Mouse (Mus musculus): ENCODE measurements around the gene Mtx1. TPM values are rescaled to one million over a fixed set of nuclear protein-coding genes. Genes with fewer than 3 reads are reported as not detected.

The Mtx1 gene
- polyA plus RNA-seq (2012; rRNA removed): 71.4 and 87.2 TPM in 2 replicates

DNA sequence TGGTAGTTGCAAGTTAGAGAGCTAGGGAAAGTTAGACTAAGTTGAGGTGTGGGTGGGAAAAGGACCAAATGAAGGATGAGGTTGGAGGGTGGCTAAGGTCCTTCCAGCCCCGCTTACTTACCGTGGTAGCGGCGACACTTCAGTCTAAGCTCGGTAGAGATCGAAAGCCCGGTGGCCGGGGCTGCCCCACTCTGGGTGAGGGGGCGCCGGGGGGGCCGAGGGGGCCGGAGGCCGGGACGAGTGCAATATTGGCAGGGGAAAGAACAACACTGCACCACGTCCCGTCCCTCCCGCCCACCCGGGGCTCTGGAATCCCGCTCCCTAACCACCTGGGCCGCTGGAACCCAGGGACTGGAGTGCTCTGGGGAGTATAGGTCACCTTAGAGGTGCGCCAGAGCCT, at the start of gene Mtx1:
Gene Mtx1 (minus strand): TSS at position 189 of the 400 bp plus-strand sequence.

DNA sequence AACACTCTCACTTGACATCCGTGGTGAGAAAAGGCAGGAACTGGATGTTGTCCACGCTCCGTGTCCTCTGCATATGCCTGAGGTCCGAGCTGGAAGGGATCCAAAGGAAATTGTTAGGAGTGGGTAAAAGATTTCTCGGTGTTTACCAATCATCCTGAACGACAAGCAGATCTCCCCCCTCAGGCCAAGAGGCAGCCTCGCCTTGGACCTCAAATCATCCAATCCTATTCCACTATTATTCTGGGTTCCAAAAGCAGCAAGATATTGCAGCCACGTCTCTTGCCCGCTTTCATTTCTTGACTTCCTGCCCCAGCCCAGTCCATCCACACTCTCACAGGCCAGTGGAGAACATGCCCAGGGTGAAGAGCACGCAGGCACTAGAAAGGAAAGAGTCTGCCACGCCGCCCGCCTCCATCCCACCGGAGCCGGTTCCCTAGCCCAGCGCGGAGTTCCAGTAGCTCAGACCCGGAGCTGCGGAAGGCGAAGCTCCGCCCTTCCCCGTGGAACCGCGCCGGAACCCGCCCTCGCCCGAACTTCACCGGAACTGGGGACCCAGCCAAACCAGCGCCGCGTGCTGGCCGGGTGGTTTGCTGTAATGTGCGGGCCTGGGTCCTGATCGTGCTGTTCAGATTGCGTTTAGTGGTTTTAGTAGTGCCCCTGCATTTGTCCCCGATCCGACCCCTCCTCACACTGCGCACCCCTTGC, 43.3 kb upstream of the Mtx1 start, which contains the start of gene Slc50a1:
Gene Slc50a1 (minus strand): TSS at position 520 of the 705 bp plus-strand sequence.

DNA sequence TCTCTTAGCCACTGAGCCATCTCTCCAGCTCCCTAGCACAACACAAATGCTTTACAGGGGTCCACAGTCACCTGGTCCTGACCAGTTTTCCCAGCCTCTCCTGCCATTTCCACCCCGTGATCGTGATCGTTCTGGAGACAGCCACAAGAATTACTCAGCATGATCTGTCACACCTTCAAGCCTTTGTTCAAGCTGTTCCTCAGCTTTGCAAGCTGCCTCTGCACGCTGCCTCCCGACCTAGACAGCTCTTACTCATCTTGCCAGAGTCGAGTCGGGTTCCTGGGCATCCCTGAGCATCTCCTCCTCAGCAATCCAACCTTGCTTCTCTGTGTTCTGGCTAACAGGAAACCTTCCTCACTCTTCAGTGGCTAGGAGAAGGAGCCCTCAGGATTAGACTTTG, 32.2 kb upstream of the Mtx1 start, which contains the start of gene Dpm3:
Gene Dpm3 (plus strand): TSS at position 283 of the 400 bp plus-strand sequence.

GRCm38 (mm10) chr3:89246261-89247100, 19.6 kb upstream of the Mtx1 start, which contains the start of gene Trim46:
Gene Trim46 (minus strand): TSS chr3:89246309.

DNA sequence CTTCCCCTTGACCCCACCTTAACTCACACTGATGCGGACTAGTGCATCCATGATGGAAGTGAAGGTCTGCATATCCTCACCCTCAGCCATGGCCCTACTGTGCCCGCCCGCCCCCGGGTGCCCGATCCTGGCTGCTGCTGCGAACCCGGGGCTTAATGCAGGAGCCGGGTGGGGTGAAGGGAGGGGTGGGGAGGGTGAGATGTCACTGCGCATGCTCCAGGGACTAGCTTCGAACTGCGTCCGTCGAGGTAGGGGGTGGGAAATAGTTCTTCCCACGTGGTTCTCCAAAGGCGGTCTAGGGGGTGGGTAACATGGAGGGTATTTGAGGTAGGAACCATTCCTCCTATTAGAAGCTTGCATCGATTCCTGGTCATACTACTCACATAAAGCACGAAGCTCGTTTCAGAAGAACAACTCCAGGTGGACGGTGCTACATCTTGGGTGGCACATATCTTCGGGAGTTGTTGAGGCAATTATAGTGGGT, 18.8 kb upstream of the Mtx1 start, which contains the start of gene Krtcap2:
Gene Krtcap2 (plus strand): TSS at position 279 of the 484 bp plus-strand sequence.

DNA sequence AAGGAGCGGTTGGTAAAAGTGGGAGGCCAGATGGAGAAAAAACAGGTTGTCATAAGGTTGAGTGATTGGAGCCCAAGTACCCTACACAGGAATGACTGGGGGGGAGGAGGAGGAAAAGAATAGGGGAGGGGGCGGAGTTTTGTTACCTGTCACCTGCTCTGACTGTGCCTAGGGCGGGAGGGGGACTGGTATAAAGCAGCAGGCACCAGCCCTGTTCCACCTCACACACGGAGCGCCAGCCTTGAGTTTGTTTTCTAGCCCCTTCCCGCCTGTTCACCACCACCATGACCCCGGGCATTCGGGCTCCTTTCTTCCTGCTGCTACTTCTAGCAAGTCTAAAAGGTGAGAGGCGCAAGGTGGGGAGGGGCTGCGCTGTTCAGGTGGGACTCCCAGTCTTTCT, 1.9 kb upstream of the Mtx1 start, which contains the start of gene Muc1:
Gene Muc1 (plus strand): TSS at position 222 of the 400 bp plus-strand sequence.

GRCm38 (mm10) chr3:89214681-89215411, 12.0 kb downstream of the Mtx1 start, which contains the start of gene Thbs3:
Gene Thbs3 (plus strand): TSS chr3:89215180.

DNA sequence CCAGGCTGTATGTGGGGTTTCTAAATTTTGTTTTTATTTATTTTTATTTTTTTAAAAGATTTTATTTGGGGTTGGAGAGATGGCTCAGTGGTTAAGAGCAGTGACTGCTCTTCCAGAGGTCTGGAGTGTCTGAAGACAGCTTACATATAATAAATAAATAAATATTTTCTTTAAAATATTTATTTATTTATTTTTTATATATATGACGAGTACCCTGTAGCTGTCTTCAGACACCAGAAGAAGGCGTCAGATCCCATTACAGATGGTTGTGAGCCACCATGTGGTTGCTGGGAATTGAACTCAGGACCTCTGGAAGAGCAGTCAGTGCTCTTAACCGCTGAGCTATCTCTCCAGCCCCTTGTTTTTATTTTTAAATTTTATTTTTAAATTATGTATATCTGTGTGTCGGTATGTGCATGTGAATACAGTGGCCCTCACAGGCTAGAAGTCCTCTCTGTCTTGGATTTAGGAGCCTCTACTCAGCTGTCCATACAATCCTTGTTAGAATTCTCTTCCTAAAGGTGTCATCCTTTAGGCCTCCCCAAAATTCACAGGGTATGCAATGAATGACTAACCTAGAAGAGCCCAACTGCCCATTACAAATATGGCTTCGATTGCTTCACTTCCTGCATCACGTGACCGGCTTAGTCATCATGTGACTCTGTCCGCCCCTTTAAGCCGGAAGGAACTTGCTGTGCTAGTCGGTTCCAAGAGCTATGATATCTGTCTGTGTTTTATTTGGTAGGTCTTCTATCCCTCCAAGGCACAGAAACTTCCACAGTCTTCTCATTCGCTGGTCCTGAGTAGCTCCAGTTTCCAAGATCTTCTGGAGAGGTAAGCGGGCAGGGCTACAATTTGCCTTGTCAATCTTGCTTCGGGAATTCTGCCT, 24.4 kb downstream of the Mtx1 start, which contains the start of gene Gba:
Gene Gba (plus strand): TSS at position 676 of the 889 bp plus-strand sequence.

DNA sequence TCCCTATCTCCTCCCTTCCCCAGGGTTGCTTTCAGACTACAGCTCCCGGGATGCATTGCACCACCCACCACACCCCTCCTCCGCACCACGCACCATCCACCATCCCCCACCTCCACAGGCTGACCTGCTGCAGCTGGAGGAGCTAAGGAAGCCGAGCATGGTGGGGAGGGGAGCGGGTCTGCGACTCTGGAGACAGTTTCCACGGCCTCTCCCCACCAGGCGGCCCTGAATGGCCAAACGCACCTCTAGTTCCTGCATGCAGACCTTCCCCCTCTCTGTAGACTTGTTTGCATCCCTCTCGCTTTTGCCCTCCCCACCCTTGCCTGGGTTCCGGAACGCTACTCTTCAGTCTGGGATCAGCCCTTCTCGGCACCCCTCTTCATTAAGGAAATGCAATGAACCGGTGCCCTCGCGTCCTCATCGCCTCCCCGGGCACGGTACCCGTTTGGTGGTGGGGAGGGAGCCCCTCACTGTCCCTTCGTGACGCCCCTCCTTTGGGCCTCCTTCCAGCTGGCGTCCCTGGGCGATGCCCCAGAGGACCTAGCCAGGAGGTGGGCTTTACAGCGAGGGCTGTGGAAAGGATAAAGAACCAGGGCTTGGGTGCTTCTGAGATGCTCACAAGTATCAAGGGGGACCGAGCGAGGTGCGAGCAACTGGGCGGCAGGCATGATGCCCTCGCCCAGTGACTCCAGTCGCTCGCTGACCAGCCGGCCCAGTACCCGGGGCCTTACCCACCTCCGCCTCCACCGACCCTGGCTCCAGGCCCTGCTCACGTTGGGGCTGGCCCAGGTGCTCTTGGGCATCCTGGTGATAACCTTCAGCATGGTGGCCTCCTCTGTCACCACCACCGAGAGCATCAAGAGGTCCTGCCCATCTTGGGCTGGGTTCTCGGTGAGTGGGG, 43.6 kb downstream of the Mtx1 start, which contains the start of gene Fam189b:
Gene Fam189b (plus strand): TSS at position 86 of the 901 bp plus-strand sequence.

DNA sequence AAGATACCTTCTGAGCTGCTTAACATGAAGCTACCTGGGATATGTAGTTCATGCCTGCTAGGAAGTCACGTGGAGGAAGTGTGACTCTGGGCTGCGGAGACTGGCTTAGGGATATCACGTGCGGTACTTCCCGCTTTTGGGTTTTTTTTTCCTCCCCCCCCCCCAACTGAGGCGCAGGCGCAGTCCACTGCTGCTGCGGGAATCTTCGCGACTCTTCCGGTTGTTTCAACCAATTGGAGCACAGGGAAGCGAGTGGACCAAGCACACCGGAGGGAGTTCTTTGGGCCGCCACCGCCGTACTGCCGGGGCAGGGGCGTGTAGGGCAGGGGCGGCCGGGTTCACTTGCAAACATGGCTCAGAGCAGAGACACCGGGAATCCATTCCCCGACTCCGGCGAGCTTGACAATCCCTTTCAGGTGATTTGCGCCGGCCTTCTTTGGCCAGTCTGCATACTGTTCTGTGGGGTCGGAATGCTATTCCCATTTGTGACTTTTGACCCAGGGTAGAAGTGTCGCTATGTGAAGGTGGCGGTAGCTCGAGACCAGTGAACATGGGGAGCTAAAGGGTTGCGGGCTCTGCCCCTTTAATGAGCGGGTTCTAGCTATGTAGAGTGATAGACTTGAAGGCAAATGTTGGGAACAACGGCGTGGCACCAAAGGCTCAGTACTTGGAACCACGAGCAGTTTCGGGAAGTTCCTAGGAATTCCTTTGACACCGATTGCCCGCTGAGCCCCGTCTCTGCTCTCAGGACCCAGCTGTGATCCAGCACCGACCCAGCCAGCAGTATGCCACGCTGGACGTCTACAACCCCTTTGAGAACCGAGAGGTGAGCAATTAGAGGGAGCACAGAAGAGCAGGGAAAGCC, 49.4 kb downstream of the Mtx1 start, which contains the start of gene Scamp3:
Gene Scamp3 (plus strand): TSS at position 232 of the 865 bp plus-strand sequence.

DNA sequence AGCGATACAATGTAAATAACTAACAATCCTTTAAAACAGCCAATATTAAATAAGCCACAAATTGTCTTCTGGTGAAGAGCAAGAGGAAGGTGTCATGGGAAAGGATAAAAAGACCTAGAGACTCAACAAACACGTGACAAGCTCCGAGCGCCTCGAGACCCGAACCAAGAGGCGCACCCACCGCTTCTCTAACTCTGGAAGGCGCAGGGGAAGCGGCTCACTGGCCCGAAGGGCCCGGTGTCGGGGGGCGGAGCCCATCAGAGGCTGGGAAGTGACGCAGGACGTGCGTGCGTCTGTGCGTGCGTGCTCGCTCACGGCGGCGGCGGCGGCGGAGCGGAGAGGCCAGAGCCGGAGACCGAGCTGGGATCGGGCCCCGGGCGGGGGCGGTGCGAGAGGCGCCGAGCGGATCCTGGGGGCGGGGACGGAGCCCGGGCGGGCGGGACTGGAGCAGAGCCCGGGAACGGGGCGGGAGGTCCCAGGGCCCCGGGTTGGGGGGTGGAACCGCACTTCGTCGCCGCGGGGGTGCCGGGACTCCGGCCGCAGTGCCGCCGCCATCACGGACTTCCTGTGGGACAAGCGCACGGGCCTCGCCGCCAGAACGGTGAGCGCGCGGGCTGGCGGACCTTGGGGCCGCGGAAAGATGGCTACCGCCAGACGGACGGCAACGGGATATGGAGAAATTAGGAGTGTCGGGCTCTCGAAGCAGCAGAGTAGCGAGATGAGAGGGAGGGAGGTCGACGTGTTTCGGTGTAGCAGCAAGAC, 62.2 kb downstream of the Mtx1 start, which contains the start of gene Clk2:
Gene Clk2 (plus strand): TSS at position 290 of the 762 bp plus-strand sequence.

GRCm38 (mm10) chr3:89159616-89160344, 67.1 kb downstream of the Mtx1 start, which contains the start of gene Hcn3:
Gene Hcn3 (minus strand): TSS chr3:89160196.

Other genes starting within 250 kb of the Mtx1 start
- 4.5 and 5.2 TPM in 2 replicates for gene Rusc1, start 133.8 kb downstream of the Mtx1 start, polyA plus RNA-seq (2012; rRNA removed)
- not detected in 2 replicates for gene Gm43738, start 126.0 kb downstream of the Mtx1 start, polyA plus RNA-seq (2012; rRNA removed)
- 120 and 142 TPM in 2 replicates for gene Fdps, start 125.1 kb downstream of the Mtx1 start, polyA plus RNA-seq (2012; rRNA removed)
- 123 and 144 TPM in 2 replicates for gene Pklr, start 90.9 kb downstream of the Mtx1 start, polyA plus RNA-seq (2012; rRNA removed)
- gene Hcn3, start 66.9 kb downstream of the Mtx1 start, polyA plus RNA-seq (2012; rRNA removed): 0.23 and 0.28 TPM in 2 replicates
- 26.2 and 28.4 TPM in 2 replicates for gene Clk2, start 62.3 kb downstream of the Mtx1 start, polyA plus RNA-seq (2012; rRNA removed)
- 31.9 and 35.9 TPM in 2 replicates for gene Scamp3, start 49.6 kb downstream of the Mtx1 start, polyA plus RNA-seq (2012; rRNA removed)
- 3.6 and 3.7 TPM in 2 replicates for gene Fam189b, start 43.9 kb downstream of the Mtx1 start, polyA plus RNA-seq (2012; rRNA removed)
- 14.6 and 18.2 TPM in 2 replicates for gene Gba, start 24.2 kb downstream of the Mtx1 start, polyA plus RNA-seq (2012; rRNA removed)
- 1.1 and 3.1 TPM in 2 replicates for gene Thbs3, start 11.9 kb downstream of the Mtx1 start, polyA plus RNA-seq (2012; rRNA removed)
- gene Muc1, start 2.0 kb upstream of the Mtx1 start, polyA plus RNA-seq (2012; rRNA removed): 0.08 and 0.14 TPM in 2 replicates
- gene Krtcap2, start 18.9 kb upstream of the Mtx1 start, polyA plus RNA-seq (2012; rRNA removed): 23.3 and 25.5 TPM in 2 replicates
- 0.19 and 0.23 TPM in 2 replicates for gene Trim46, start 19.2 kb upstream of the Mtx1 start, polyA plus RNA-seq (2012; rRNA removed)
- 82.7 and 87.0 TPM in 2 replicates for gene Dpm3, start 32.3 kb upstream of the Mtx1 start, polyA plus RNA-seq (2012; rRNA removed)
- gene Slc50a1, start 43.5 kb upstream of the Mtx1 start, polyA plus RNA-seq (2012; rRNA removed): 14.5 and 16.6 TPM in 2 replicates
- 3.6 and 3.7 TPM in 2 replicates for gene Efna1, start 54.1 kb upstream of the Mtx1 start, polyA plus RNA-seq (2012; rRNA removed)
- gene Efna3, start 95.9 kb upstream of the Mtx1 start, polyA plus RNA-seq (2012; rRNA removed): 0.03 and 0.15 TPM in 2 replicates
- gene Efna4, start 110.9 kb upstream of the Mtx1 start, polyA plus RNA-seq (2012; rRNA removed): 0.82 and 0.97 TPM in 2 replicates
- 5.7 and 6.1 TPM in 2 replicates for gene Adam15, start 122.9 kb upstream of the Mtx1 start, polyA plus RNA-seq (2012; rRNA removed)
- 0.03 and 0.06 TPM in 2 replicates for gene Dcst2, start 134.9 kb upstream of the Mtx1 start, polyA plus RNA-seq (2012; rRNA removed)
- gene Dcst1, start 138.2 kb upstream of the Mtx1 start, polyA plus RNA-seq (2012; rRNA removed): 0.01 TPM in 1 of 2 replicates, not detected in the other
- 5.4 and 7.3 TPM in 2 replicates for gene Zbtb7b, start 167.7 kb upstream of the Mtx1 start, polyA plus RNA-seq (2012; rRNA removed)
- 0.49 and 0.61 TPM in 2 replicates for gene Lenep, start 175.7 kb upstream of the Mtx1 start, polyA plus RNA-seq (2012; rRNA removed)
- gene Flad1, start 184.8 kb upstream of the Mtx1 start, polyA plus RNA-seq (2012; rRNA removed): 9.2 and 9.8 TPM in 2 replicates
- gene Cks1b, start 191.3 kb upstream of the Mtx1 start, polyA plus RNA-seq (2012; rRNA removed): 124 and 141 TPM in 2 replicates
- gene Shc1, start 191.4 kb upstream of the Mtx1 start, polyA plus RNA-seq (2012; rRNA removed): 34.7 and 39.6 TPM in 2 replicates
- 13.1 and 15.0 TPM in 2 replicates for gene Pygo2, start 203.1 kb upstream of the Mtx1 start, polyA plus RNA-seq (2012; rRNA removed)
- gene Pbxip1, start 209.6 kb upstream of the Mtx1 start, polyA plus RNA-seq (2012; rRNA removed): 2.9 and 3.3 TPM in 2 replicates
- 33.0 and 35.2 TPM in 2 replicates for gene Pmvk, start 227.5 kb upstream of the Mtx1 start, polyA plus RNA-seq (2012; rRNA removed)

Data from liver, embryonic 14 days (tissue).